Mouse (Mus musculus) kidney, postnatal 4 days (tissue): ENCODE results near the gene Ttl.

ENCODE experiments used
- DNase-seq, 2 experiments: peaks; one replicate each; pipeline ENCODE4 v3.0.0; 2021; ENCODE audit warnings: mixed read lengths in 2 of 2

The Ttl gene

DNA sequence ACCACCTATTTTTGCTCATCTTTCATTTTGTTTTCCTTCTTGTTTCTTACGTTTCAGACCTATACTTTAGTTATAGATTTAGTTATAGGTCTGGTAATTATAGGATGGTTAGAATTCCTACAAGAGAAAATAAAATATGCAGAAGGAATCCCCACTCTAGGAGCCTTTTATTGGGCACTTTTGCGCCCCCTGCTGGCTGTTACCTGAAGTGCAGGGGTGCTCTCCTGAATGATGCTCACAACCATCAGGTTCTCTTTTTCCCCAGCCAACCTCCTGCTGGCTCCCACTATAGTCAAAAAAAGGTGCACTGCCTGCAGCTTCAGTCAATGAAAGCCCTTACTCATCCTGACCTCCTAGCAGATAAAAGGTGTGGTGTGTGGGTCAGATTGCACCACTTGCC lies 19.2 kb downstream of the Ttl start:
- peak; percentile 41 to 48 for DNase-seq

DNA sequence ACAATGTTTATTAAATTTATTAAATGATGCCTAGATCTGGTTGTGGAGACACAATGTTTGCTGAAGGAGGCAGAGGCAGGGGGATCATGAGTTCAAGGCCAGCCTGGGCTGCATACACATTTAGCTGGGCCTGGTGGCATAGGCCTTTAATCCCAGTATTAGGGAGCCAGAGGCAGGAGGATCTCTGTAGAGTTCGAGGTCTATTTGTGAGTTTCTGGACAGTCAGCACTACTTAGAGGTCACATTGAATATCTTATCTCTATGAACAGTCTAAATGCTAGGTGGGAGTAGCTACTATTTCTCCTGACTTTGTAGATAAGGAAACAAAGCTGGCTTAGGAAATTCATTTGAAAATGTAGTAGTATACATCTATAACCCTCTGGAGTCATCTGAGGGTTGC lies 21.8 kb downstream of the Ttl start:
- DNase-seq = no peak

DNA sequence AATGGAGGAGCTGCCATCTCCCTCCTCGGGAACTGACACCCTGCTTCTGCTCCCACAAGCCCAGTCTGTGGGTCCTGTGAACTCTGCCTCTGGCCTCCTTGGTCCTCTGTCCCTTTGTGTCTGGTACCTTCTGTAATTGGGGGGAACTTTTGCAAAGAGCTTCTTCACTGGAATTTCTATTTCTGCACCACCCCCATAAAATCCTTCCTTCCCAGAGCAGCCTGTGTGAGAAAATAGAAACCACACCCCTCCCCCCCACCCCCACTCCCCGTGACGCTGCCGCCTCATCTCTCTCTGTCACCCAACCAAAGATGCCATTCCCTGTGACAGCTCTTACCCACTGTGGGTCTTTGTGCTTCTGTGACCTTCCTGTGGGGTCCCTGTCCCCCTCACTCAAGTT lies 24.6 kb downstream of the Ttl start:
- DNase-seq = no peak

DNA sequence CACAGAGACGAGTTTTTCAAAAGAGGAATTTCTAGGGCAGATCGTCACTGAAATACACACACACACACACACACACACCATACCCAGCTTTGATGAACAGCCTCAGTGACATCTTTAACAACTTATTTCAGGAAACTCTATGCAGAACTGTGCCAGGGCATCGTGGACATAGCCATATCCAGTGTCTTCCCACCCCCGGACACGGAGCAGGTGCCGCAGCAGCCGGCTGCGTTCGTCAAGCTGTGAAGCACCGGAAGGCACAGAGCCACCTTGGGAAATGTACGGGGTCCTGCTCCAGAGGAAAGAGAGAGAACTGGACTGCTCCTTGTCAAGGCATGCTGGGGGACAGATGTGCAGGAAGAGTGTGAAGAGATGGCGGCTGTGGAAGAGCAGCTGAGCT lies 27.1 kb downstream of the Ttl start:
- no peak for DNase-seq

DNA sequence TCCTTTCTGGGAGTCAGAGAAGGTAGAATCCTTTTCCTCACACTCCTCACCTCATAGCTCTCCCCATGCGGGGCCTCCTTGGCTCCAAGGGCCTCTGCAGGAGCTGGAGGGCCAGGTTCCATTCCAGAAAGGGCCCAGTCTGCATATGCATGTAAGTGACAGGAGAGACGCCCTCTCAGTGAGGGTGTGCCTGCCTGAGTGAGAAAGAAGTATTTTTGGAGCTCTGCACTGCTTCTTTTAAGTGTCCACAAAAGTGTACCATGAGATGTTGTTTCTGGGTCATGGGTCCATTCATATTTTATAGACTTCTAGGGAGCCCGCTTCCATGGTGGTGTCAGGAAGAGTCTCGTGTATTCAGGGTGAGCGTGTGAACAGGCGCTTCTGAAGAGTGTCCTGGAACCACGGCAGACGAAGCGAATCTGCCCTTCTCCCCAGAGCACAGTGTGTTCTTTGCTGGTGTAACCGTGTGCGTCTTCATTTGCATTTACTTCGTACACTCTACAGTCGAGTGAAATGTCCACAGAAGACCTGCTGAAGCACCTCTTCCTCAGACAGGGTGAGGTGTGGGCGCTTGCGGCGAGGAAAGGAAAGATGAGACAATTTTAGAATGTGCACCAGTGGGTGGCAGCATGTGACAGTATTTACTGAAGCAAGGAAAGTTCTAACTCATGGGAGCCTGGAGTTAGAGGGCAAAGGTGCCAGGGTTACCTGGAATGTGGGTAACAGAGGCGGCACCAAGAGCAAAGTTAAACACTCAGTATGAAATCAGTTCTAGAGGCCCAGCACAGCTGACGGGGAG lies 28.4 kb downstream of the Ttl start:
- DNase-seq = peak in 1 of 2 experiments; percentile 30

DNA sequence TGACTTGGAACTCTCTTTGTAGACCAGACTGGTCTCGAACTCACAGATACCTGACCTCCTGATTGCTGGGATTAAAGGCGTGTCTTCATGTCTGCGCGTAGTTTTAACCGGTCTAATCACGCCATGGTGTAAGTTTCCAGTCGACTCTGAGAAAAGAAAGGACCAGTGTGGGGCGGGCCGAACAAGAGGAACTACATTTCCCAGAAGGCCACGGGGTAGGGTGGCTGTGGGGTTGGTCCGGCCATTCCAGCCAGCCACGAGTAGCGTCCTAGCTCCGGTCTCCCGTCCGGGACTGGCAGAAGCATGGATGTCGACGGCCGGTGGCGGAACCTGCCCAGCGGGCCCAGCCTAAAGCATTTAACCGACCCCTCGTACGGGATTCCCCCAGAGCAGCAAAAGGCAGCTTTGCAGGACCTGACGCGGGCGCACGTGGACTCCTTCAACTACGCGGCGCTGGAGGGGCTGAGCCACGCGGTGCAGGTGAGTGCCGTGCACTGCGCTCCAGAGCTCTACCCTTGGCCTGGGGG lies 35.1 kb downstream of the Ttl start, which contains the start of gene Polr1b:
TSS of gene Polr1b (plus strand) at position 212 of the 527 bp plus-strand sequence.
- DNase-seq = peak; percentile 90 to 95

DNA sequence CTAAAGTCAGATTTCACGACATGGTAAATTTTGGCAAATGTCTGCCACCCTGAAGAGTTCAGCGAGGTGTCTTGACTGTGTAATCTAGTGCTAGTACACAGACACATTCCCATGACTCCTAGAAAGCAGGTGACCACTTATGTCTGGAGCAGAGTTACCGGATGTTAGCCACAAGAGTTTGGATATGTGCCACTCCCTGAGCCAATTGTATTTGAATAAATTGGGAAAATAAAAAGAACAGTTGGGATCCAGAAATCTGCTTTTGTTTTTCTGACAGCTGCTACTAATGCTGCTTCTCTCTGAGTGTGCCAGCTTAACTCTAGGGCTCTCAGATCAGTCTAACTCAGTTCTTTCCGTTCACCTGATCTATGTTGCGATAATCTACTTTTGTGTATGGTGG lies 47.2 kb downstream of the Ttl start:
- no peak for DNase-seq

DNA sequence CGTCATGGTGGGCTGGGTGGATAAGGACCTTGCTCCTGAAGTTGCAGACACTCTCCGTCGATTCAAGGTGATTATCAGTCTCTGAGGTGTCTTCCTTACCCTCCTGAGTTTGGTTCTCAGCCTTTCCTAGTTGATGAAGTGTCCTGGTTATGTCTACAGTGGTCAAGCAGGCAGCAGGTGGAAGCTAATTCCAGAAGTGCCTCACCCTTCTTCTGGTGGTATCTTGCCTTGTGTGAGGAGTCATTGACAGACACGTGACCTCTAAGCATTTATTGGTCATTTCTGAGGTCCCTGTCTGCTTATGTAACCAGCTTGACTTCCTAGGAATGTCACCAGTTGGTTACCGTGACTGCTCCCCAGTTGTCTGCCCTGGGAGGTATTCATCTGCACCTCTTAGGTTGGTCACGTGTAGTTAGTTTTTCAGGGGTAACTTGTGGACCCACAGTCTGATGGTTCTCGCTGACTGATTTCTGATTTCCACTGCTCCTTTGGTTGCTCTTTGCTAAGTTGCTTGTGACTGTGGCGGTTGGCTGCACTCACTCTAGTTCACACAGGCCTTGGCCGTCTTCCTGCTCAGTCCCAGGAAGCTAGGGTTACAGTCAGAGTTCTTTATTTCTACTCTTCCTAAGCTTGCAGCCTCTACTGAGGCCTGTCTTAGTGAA lies 50.1 kb downstream of the Ttl start:
- peak; percentile 29 to 57 for DNase-seq

DNA sequence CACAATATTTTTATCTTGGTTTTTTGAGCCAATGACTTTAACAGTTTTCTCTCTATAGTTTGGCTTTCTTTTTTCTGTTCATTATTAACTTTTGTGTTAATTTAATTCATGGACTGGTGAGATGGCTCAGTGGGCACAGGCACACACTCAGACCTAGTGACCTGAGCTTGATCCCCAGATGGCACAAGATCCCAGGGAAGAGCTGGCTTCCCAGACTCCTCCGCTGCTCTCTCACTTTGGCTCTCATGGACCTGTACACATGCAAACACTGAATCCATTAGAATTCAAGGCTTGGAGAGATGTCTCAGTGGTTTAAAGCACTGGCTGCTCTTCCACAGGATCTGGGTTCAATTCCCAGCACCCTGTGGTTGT lies 50.6 kb downstream of the Ttl start:
- DNase-seq = peak in 1 of 2 experiments; percentile 47

DNA sequence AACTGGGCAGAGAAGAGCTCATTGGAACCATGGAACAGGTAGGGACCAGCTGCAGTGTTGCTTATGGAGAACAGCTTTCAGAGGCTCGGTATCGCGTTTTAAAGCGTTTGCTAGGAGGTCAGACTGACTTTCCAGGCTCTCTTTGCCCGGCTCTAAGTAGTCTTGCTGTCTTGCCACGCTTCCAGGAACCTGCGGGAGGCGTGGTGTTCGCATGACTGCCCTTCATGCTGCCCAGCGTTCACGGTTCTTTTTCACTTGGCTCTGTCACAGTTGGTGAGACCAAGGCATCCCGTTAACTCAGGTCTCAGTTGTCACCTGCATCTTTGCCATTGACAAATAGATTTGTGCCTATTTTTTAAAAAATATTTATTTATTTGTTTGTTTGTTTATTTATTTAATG lies 52.3 kb downstream of the Ttl start:
- peak; percentile 24 to 54 for DNase-seq

DNA sequence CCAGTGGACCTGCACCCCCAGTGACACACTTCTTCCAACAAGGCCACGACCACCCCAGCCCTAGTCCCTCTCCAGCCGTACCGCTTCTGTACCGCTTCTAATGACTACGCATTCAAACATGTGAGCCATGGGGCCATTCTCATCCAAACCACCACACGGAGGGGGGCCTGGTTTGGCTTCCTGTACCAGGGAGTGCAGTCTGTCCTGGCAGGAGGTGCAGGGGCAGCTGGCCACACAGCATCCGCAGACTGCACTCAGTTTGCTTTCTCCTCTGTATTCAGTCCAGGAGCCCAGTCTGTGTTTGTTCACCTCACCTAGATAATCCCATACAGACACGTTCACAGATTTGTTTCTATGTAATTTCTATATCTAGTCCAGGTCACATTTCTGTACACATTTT lies 56.2 kb downstream of the Ttl start:
- no peak for DNase-seq

DNA sequence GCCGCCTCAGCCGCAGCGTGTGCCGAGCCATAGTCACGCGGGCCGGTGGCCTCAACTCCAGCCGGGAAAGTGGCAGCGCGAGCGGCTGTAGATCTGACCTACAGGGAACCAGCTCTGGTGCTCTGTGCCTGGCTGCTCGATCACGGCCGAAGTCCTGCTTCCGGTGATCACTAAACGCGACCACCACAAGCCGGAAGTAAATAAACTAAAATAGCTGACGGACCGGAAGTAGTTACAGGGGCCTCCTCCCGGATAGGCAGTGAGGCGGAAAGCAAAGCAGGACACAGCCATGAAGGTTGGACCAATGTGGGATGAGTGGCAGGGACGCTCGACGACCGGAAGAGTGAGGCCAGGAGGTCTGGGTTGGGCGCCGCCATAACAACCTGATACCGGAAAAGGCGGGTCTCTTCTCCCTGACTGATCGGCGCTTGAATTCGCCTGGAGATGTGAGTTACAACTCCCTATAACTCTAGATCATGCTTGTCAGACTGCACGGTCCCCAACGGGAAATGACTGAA lies 63.7 kb downstream of the Ttl start, which contains the start of gene Chchd5:
TSS of gene Chchd5 (plus strand) at position 289 of the 518 bp plus-strand sequence.
- peak; percentile 88 to 94 for DNase-seq

DNA sequence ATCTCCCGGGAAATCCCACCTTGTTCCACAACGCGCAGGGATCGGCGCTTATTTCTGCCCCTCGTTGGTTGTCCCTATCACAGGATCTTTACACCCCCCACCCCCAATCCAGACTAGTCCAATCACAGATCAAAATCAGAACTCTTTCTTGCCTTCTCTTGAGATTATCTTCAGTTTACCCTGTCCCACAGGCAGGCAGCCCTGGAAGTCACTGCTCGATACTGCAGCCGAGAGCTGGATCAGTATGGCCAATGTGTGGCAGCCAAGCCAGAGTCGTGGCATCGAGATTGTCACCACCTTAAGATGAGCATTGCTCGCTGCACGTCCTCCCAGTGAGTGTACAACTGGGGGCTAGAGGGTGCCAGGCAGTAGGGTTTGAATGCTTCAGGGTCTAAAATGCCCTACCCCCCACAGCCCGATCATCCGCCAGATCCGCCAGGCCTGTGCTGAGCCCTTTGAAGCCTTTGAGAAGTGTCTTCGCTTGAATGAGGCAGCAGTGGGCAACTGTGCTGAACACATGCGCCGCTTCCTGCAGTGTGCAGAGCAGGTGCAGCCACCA lies 64.3 kb downstream of the Ttl start:
- DNase-seq = peak in 1 of 2 experiments; percentile 38

DNA sequence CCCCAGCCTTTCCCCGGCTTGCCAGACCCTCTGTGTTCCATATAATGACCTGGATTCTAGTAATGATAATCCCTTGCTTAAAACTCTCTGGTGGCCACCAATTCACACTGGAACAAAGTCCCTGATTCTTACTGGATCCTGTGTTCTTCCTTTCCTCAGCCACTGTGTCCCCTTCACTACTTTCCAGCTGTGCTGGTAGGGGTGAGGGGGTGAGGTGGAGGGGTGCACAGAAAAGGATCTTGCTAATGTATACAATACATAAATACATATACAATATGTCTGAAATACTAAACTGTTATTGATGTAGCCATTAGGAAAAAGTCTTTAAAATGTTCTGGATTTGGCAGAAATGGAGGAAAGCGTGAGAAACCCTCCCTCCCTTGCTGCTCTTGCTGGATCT lies 65.0 kb downstream of the Ttl start:
- DNase-seq = no peak

DNA sequence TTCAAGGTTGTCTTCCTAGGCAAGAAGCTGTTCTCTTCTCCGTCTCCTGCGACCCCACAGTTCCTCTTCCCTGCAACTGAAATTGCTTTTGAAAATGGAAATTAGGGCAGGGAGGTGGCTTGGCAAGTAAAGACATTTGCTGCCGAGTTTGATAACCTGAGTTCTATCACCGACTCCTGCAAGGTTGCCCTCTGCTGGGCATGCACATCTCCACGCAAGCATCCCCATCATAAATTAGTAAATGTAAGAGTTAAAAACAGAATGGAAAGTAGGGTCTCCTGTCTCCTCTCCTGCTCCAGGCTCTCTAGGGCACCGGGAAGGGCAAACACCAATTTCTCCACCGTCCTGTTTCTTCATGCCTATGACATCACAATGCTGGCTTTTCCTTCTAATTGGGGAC lies 66.5 kb downstream of the Ttl start:
- no peak for DNase-seq

DNA sequence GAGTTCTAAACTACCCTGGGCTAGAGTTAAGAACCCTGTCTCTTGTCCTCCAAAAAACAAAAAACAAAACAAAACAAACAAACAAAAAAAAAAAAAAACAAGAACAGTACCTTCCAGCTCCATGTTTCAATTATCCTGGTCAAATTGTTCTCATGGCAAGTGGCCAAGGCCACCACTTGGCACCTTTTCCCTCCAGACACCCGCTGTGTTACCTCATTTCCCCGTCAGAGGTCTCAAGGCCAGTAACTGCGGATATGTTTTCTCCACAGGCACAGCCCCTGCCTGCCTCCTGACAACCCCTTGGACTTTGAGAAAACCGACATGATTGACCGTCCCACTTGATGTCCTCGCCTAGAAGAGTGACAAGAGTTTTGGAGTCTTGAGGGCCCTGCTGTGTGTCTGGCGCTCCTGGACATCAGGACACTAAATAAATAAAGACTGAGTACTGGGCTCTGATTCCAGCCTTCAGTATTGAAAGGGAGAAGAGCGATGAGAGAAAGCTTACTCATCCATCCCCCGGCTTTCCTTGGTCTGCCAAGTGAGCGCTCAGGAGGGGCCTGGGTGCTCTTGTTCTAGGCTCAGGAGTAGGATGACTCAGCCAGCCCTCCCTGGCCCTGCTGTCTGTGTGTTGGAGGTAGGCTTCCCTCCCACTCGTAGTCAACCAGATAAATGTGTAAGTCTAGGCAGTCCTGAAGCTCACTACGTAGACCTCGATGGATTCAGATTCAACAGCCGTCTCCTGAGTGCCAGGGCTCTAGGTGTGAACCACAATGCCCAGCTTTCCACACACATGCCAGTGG lies 67.5 kb downstream of the Ttl start:
- DNase-seq = no peak

DNA sequence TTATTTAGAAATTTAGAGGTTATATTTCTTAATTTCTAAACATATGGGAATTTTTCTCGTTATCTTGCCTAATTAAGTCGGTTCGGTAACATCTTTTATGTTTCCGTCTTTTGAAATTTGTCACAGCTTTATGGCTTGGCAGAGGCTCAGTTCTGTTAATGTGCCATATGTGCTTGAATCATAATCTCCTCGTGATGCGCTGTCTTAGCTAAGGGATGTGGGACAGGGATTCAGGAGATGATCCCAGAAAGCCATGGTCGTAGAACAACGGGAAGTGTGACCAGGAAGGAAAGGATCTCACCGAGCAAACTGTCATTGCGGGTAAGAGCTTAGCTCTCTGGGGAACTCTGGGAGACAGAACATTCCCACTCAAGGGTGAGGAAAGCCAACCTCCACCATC lies 74.2 kb downstream of the Ttl start:
- DNase-seq = no peak
